Mouse (Mus musculus): ENCODE results near the gene Slc3a2.

Slc3a2 gene

DNA sequence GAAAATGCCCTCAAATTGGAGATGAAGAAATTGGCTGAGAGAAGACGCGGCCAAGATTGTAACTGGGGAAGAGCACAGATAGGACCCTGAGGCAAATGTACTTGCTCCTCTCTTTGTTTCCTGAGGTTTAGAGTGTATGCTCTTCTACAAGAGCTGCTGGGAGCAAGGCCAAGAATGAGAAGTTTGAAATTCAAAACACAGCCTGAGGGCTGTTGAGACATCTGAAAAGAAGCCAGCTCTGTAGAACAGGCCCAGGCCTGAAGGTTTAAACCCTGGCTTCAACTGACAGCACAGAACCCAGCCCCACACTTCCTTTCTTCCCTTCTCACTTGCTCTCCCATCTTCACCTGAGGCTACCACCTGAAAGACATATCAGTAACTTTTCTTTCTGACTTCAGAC is 13.1 kb downstream of the Slc3a2 start:
- in situ Hi-C loops (cut with MseI, MboI) = no loop called here

DNA sequence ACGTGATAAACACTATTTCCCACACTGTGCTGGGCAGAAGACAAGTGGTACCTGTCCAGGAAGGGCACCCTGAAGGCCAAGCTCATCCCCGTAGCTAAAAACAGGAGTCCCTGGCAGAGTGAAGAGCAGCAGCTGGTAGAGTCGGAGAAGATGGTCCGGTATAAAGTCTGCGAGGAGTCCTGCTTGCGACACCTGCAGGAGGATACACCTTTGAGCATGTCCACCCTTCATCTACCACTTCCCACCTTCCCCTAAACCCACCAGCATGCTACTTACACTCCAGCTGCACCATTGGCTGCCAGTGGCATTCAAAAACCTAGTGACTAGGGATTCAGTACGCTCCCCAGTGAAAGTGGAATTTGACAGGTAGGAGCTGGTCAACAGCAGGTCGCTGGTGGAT is 14.2 kb downstream of the Slc3a2 start:
- in situ Hi-C loops (cut with MseI, MboI) = no loop called here

DNA sequence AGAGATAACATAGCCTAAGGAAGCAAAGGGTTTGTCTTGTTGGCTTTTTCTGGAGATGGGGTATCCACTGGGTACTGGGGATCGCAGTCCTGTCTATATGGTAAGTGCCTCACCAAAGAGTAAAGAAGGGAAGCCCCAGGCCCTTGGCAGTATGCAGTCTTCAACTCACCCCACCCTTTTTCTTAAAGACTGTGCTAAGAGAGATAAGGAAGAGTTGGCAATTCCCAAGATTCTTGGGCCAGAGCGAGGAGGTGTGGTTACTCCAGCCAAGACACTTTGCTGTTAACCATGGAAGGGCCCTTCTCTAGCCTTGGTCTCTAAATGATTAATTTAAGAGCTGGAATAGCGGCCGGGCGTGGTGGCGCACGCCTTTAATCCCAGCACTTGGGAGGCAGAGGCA is 16.2 kb downstream of the Slc3a2 start:
- in situ Hi-C loops (cut with MseI, MboI) = no loop called here

DNA sequence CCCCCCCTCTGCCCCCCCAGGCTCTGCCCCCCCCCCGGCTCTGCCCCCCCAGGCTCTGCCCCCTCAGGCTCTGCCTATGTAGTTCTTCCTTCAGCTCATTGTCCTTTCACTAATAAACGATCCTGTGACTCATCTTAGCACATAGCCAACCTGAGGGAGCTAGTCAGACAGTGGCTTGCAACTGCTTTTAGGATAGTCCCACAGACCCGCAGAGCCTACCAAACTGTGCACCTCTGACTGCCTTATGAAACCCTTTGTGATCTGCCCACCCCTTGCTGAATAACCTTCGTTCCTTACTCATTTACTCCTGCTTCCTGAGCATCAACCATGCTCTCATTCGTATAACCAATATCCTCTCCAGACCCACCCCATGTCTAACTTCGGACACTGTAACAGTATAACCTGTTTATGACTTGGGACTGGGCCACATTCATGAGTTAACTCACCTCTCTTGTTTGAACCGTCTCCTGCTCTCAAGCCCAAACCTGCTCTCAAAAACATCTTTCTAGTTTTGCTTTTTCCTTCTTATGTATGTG is 17.0 kb downstream of the Slc3a2 start:
- in situ Hi-C loops (cut with MseI, MboI) = no loop called here

DNA sequence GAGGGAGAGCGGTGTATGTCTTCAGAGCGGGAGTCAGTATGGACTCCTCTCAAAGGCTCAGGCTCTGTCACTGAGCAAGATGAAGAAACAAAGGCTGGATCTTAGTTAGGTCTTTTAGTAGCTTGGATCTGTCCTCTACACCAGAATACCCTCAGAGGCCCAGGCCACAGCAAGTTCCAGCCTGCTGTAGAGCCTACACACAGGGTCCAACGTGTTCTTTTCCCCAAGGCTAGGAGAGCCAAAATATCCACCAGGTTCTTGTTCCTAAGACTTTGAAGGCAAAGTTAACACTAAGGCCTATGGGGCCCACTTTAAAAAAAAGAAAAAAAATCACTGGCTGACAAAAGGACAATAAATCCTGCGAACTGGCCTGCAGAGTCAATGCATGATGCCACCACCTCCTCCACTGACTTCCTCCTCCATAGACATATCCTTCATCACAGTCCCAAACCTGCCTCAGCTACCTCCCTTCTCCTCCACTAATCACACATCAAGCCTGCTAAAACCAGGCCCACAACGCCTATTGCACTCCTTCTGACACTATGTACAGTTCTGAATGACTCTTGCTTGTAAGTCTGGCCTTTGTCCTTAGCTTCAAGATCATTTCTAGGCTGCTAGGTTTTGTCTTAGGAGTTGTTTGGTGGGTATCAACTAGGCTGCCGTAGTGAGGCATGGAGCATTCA is 18.0 kb downstream of the Slc3a2 start:
- in situ Hi-C loops (cut with MseI, MboI) = no loop called here

DNA sequence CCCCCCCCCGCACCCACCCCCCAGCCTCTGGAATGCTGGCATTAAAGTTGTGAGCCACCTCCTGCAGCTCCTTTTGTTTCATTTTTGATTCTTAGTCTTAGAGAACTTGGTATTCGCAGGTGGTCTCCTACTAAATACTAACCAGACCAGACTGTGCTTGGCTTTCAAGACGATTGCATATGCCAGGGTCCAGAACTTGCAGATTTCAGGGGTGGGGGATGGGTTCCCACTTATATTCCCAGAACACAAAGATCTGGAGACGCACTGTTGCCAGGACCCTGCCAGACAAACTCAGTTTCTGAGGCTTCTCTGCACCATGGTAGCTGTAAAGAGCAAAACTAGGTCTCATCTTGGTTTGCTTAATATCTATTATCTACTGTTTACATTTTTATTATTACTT is 19.6 kb downstream of the Slc3a2 start:
- in situ Hi-C loops (cut with MseI, MboI) = no loop called here

DNA sequence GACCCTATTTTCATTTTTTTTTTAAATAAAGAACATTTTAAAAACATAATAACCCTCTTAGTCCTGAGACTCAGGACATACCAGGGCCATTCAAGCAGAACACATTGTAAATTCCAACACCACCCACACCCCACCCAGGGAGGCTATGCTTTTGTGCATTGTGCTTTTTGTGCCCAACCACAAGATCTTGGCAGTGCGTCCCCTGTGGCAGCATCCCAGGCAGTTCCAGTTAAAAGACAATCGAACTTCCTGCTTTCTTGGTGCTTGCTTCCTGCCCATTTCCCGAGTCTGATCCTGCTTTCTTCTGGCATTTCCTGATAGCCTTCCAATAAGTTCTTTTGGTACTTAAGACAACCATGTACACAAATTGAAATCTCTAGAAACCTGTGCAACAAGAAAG is 20.7 kb downstream of the Slc3a2 start:
- in situ Hi-C loops (cut with MseI, MboI) = no loop called here

DNA sequence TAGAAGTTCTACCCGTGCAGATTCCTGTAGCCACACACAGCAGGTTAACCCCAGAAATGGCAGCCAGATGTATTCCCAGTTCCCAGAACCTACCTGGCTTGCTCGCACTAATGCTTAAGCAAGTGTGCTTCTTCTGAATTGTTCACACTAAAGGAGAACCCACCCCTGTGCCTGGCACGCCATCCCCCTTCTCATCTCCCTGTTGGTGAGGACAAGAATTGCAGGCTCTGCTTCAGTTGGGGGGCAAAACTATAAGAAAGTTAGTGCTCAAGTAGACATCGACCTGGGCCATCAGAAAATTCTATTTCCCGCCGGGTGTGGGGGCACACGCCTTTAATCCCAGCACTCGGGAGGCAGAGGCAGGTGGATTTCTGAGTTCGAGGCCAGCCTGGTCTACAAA is 23.5 kb downstream of the Slc3a2 start:
- in situ Hi-C loops (cut with MseI, MboI) = no loop called here

DNA sequence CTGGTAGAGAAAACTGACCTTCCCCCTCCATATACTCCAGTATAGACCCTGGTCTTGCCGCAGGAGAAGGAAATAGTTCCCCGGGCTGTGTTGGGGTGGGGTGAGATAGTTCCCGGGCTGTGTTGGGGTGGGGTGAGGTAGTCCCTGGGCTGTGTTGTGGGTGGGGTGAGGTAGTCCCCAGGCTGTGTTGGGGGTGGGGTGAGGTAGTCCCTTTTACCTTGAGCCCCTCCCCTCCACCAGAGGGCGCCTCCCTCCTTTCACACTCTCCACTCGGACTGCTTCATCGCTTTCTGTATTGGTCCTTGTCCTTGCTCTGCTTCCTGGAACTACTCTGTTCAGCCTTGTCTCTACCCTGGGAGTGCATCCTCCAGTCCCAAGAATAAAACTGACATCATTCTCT is 27.8 kb downstream of the Slc3a2 start:
- in situ Hi-C loops (cut with MseI, MboI) = no loop called here

DNA sequence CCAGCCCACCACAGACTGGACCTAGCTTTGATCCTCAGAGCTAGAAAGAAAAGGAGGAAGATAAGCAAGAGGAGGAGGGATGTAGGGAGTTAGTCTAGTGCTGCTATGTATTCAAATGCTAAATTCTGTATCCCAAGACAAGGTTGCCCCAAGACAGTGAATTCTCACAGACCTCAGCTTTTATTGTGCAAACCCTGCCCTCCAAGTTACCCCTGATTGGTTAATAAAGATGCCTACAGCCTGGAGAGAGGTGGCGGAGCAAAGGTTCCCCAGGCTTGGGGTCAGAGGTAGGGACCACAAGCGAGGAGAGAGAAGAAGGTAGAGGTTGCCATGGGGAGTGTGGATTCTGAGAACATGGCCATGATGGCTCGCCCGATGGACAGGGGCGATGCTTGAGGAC is 30.4 kb downstream of the Slc3a2 start:
- in situ Hi-C loops (cut with MseI, MboI) = no loop called here

DNA sequence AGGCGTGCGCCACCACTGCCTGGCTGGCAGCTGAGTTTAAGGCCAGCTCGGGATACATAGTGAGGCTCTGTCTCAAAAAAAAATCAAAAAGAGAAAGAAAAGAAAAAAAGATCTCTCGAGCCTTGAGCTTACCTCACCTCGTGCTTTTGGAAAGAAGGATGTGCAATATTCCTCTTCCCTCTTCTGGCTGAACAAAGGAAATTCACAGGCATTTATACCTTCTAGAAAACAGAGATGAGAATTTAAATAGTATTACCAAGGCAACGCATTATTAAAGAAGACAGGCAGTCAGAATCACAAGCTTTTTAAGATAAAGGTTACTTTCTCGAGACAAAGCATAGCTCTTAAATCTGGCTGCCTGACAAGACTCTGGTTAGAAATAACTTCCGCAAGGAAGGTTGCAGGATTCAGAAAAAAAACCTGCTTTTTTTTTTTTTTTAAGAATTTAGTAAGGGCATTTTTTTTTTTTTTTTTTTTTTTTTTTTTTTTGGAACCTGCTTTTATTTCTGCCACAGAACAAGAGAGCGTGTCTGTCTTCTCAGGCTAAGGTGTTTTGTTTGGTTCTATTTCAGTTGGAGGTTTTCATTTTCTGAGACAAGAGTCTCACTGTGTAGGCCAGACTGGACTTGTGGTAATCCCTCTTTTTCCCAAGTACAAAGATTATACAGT is 31.2 kb downstream of the Slc3a2 start:
- in situ Hi-C loops (cut with MseI, MboI) = no loop called here

DNA sequence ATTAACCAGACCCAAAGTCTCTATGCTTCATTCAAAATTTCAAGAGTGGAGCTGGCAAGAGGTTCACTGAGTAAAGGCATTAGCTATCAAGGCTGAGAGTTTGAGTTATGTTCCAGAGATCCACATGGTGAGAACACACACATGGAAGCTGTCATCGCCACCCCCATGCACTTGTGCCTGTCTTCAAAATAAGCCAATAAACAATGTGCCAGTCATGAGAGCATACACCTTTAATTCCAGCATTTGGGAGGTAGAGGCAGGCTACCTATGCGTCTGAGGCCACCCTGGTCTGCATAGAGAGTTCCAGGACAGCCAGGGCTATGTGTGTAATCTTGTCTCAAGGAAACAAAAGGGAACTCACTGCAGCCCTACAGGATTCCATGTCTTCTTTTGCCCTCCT is 39.5 kb downstream of the Slc3a2 start:
- in situ Hi-C loops (cut with MseI, MboI) = loop anchor here in 1 of 2 experiments (5.0 kb wide), 1 partner anchor 106 kb away; no protein-coding TSS in a partner anchor

DNA sequence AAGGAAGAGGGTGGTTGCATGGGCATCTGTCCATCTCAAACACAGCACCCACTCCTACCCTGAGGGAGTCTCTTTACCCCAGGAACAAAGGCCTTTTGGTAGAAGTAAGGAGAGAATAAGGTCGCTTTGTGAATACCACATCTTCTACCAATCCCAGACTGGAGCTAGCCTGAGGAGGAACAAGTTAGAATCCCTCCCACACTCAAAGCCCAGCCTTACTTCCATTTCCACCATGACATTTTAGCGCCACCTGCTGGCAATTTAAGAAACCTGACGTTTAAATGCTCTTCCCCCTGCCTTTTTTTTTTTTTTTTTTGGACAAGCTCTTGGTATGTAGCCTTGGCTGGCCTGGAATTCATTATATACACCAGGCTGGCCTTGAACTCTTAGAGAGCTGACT is 40.2 kb downstream of the Slc3a2 start:
- in situ Hi-C loops (cut with MseI, MboI) = loop anchor here in 1 of 2 experiments (5.0 kb wide), 1 partner anchor 106 kb away; no protein-coding TSS in a partner anchor

DNA sequence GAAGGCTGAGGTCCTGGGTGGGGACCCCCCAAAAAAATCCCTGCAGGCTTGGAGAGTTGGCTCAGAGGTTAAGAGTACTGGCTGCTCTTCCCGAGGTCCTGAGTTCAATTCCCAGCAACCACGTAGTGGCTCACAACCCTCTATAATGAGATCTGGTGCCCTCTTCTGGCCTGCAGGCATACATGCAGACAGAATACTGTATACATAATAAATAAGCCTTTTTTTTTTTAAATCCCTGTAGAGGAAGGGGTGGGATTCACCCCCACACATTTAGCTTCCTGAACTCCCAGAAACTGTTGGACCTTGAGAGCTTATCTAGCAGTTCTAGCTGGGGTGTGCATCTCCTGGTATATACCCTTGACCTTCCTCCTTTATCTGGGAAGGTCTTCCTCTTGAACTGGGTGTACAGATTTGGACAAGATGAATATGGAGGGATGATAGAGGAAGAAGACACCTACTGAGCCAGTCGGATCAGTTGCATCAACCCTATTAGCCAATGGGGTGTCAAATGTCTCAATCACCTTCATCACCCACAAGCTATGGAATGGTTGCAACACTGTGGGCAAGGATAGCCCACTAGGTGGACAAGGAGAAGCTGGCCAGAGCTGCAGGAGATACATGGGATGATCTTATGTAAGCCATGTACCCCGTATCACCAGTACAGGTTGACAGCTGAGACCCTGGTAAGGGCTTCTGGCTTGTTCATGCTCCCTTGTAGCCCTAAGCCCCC is 41.4 kb downstream of the Slc3a2 start:
- in situ Hi-C loops (cut with MseI, MboI) = loop anchor here in 1 of 2 experiments (5.0 kb wide), 1 partner anchor 104 kb away; no protein-coding TSS in a partner anchor

DNA sequence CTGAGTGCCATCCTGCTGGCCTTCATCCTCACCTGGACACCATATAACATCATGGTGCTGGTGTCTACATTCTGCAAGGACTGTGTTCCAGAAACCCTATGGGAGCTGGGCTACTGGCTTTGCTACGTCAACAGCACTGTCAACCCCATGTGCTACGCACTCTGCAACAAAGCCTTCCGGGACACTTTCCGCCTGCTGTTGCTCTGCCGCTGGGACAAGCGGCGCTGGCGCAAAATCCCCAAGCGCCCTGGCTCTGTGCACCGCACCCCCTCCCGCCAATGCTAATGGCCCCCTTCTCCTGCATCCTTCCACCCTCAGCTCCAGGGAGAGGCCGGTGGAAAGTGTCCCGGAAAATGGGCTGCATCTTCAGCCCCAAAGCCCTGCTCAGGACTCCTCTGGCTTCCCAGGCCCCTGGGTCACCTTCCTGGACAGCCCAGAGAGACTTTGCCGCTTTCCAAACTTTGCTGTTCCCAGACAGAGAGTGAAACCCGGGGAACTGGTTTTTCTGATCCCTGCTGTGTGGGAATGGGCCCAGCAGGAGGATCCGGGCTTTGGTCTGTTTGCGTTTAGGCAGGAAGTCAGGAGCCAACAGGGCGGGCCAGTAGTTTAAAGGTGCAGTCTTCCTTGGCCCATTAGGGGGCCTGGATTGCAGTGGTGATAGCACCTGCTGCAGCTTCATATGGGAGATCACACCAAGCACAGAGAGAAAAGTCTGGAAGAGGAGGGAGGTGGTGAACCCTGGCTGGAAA is 44.0 kb downstream of the Slc3a2 start:
- in situ Hi-C loops (cut with MseI, MboI) = no loop called here

DNA sequence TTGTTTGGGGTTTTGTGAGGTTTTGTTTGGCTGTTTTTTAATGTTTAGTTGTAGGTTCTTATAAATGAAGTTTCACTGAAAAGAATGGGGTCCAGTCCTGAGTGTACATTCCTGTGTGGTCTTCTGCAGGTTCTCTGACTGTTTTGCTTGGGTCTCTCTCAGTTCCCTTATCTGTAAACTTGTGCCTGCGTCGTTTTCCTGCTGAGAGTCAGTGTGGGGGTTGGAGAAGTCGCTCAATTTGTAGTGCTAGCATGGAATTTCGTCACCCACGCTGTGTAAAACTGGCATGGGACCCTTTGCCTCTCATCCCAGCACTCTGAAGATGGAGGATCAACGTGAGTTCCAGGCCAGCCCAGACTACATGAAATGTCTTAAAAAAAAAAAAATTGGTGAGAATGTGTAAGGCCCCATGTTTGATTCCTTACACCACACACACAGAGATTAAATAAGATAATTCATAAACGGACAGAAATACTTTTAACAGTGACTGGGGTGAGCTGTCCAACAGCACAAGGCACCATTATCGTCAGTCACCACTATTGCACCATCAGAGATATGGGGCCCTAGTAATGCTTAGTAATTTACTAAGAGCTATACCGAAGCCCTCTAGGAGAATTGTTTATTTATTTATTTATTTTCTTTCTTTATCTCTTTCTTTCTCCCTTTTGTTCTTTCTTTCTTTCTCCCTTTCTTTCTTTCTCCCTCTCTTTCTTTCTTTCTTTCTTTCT is 49.7 kb downstream of the Slc3a2 start:
- in situ Hi-C loops (cut with MseI, MboI) = no loop called here

DNA sequence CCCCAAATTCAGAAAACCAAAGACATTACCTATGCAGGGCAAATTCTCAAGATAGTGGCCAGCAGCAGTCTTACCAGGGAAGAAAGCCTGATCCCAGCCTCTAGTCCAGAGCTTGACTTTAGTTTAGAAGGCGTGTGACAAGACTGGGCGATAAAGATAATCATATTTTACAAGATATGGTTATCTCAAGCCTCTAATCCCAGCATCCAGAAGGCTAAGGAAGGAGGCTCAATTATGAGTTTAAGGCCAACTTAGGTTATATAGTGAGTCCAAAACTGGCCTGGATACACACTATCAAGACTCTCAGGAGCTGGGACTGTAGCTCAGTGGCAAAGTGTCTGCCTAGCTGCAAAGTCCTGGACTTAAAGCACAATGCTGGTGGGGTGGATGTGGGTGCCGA is 50.3 kb downstream of the Slc3a2 start:
- in situ Hi-C loops (cut with MseI, MboI) = no loop called here

DNA sequence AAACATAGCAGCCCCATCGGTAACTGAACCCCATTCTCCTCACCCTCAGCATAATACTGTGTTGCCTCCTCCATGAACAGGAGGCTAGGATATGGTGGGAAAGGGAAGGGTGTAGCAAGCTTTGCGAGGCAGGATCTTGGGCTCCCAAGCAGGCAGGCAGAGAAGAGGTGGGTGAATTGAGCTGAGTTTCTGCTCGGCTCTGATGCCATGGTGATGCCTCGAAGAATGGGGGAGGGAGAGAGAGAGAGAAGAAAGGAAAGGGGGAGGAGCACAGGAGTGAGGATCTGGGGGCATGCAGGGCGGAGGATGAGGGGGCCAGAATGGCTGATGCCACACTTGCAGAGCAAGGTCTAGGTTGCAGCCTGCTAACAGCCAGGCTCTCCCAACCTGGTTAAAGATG is 57.4 kb downstream of the Slc3a2 start:
- in situ Hi-C loops (cut with MseI, MboI) = no loop called here

DNA sequence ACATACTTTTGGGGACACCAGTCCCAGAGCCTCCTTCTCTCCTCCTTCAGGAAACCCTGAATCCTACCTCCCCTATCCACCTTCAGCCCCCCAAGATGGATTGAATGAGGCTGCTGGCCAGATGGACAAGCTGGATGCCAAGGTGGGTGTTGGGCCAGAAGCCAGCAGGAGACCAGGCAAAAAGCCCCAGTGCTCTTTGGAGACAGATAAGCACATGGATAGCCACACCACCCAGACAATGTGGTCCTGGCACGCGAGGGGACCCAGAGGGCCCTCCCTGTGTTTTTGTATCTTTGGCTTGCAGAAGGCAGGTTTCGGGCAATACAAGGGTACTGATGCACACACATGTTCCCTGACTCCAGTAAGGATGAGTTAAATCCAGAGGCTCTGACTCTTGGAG is 58.3 kb downstream of the Slc3a2 start:
- in situ Hi-C loops (cut with MseI, MboI) = no loop called here

DNA sequence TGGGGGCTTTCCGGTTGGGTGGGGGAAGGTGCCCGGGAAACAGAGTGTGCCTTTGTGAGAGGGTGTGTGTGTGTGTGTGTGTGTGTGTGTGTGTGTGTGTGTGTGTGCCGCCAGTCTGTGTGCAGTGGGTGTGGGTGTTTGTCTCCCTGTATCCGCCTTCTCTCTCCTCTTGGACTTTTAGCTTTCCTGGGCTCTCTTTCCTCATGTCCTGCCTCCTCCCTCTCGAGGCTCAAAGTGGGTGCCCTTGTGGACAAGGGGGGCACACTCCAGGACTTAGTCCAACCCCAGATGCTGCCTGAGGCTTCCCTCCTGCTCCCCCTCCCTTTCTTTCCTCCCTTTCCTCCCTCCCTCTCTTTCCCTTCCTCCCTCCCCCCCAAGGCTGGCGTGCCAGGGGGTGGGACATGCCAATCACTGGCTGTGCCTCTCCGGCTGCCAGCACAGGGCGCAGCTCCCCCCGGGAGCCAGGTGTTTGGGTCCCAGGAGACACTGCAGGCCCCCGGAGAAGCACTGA is 59.2 kb downstream of the Slc3a2 start:
- in situ Hi-C loops (cut with MseI, MboI) = no loop called here

DNA sequence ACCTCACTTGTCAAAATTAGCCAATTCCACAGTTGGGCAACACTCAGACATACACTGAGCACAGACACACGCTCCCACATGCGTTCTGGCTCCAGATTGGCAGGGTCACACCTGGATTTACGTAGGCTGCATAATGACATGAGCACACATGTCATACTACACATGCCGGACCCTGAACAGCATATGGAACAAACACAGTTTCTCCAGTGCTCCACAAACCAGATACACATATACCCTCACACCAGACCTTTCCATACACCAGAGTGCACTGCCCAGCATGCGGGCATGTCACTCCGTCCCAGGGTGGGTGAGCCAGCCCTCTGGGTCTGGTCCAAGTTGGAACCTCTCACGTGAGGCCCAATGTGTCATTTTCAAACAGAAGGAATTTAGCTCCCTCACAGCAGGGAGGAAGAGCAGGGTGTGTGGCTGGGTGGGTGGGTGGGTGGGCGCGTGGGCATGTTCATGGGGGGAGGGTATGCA is 59.8 kb downstream of the Slc3a2 start, which contains the start of gene Chrm1:
Gene Chrm1 (plus strand): TSS at position 430 of the 480 bp plus-strand sequence.
- in situ Hi-C loops (cut with MseI, MboI) = no loop called here
